Mouse (Mus musculus) heart, adult 18-20 months (tissue): ENCODE results near the gene Smarcd2. TPM values are rescaled to one million over a fixed set of nuclear protein-coding genes. Genes with fewer than 3 reads are reported as not detected.

Experiments used
- DNase-seq, 2 experiments: peaks; one replicate each; pipeline ENCODE4 v3.0.0; 2021 to 2022; ENCODE audit warnings: mixed read lengths in 1 of 2
- total RNA-seq, 2 experiments: library from RNA; stranded (reverse); gene quantifications; 2 replicates each; pipeline ENCODE4 v1.2.3; 2021

The Smarcd2 gene
- total RNA-seq, 2 experiments from 2014 or later: 12.3 to 19.0 TPM

DNA sequence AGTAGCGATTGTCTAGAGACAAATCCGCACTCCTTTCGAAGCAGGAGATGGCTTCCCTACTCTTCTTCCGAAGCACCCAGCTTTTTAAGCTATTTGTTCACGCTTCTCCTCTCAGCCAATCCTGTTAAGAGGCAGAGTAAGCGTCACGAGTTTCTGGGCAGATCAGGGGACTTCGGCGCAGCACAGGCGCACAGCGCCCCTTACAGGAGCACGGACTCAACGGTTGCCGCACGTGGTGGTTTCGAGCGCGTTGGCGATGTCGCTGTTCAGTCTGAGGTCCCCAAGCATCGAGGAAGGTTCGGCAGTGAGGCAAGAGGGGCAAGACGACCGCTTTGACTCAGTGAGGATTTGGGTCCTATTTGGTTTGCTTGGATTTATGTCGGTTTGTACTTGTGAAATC lies 3.7 kb upstream of the Smarcd2 start, which contains the start of gene Tcam1:
Gene Tcam1, plus strand, starts transcription at position 219 of the 400 bp plus-strand sequence.
- peak; percentile 92 to 96 for DNase-seq

DNA sequence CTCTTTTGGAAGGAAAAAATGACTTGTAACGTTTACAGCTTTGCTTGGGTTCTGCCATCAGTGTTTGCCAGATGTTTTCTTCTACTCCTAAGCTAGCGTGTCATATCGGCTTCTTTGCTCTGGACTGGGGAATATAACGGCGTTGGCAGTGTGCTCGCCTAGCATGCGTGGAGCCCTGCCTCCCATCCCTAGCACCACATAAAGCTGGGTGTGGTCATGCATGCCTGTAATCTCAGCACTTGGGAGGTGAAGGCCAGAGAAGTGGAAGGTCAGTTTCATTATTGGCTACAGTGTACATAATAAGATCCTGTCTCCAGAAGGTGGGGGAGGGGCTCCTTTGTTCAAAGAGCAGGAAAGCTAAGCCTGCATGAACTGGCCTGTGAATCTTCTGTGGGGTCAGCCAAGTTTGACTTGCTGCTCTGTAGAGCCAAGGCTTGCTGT lies 2.2 kb upstream of the Smarcd2 start:
- DNase-seq: no peak

DNA sequence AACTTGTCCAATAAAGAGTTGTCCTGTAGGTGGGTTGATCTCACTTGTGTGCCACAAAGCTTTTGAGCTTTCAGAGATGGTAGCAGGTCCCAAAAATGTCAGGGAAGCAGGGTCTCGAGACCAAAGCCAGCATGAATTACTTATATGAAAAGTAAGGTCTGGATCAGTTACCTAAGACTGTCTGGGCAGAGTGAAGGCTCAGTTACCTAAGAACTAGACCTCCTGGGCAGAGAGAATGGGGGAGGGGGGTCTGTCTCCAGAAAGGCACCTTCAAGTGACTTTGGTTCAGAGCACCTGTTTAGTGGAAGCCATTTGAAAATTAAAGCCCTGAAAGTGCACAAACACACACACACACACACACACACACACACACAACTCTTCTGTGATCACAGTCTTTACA lies 1.6 kb upstream of the Smarcd2 start:
- DNase-seq: no peak

DNA sequence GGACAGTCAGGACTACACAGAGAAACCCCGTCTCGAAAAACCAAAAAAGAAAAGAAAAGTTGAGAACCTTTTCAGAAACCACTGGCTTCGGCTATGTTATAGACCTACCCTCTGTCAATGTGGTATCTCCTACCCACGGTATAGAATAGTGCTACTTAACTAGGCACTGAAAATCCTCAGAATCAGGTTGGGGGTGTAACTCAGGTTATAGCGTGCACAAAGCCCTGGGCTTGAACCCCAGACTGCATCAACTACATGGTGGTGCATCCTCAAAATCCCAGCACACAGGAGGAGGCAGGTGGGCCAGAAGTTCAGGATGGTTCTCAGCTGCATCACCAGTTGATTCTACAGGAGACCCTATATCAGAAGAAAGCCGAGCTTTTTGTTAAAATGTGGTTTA lies 1.0 kb upstream of the Smarcd2 start:
- no peak for DNase-seq

DNA sequence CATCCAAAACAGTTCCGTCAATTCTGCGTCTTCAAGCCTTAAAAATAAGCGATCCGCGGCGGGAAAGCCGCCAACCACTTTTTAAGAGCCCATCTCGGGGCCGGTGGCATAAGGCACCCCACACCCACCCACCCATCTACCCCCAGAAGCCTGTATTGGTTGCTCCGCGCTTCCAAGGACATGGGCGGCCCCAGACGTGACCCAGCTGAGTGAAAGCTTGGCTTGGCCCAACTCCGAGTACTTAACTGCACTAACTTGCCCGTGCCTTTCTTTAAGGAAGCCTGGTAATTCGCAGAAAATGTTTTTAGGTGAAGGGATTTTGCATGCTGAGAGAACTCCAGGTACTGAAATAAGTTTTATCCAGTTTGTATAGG lies 526 bp upstream of the Smarcd2 start:
- no peak for DNase-seq

DNA sequence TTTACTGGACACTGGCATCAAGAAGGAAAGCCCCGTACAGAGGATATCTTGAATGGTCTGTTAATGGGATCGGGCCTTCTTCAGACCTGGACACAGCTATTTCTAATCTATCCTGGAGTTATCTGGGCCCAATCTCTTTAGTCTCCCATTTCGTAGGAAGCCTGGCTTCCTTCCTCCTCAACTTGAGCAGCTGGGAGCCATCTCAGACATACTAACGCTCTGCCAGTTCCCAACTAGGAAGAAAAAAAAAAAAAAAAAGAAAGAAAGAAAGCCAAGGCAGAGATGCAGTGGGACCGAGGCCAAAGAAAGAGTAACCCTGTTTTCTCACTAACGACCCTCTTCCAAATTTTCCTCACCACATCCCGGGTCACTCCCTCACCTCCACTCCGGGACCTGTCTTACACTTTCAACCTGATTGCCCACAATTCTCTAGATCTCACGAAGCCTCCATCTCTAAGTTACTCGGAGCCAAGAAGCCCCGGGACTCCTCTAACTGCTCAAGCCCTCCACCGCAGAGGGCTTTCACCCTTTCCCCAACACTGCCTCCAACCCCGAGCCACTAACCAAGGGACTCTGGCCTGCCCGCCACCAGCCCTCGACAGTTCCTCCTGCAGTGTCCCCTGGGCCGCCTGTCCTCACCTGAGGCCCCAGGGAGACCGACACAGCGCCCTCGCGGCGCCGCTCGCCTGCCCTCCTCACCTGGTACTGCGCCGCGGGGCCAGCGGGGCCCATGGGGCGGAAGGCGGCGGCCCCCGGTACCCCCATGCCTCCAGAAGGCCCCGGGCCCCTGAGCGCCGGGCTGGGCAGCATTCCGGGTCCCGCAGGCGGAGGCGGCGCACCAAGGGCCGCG lies 753 bp downstream of the Smarcd2 start:
- DNase-seq: peak; percentile 52 to 72

DNA sequence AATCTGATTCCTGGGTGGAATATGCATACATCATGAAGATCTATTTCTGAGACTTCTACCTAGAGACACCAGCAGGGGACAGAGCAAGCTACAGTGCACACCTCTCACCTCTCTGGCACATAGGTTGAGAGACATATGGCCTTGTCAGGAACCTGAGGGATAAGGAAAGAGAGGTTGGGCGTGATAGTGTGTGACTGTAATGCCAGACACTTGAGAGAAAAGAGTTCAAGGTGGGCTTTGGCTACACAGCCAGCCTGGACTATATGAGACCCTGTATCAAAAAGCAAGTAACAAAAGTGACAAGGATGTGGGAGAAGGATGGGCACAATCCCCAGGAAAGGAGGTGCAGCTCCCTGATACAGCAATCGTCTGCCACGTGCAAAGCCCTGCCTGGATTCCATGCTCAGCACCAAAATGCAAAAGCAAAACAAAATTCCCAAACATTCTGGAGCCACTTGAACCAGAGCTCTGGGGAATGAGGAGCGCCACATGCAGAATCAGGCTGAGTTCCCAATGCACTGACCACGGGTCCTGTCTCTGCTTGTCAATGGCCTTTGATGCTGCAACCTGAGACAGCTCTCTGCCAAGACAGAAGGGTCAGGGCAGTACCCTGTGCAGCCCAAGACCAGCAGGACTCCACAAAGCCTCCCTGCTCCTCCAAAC lies 1.5 kb downstream of the Smarcd2 start:
- DNase-seq: no peak

DNA sequence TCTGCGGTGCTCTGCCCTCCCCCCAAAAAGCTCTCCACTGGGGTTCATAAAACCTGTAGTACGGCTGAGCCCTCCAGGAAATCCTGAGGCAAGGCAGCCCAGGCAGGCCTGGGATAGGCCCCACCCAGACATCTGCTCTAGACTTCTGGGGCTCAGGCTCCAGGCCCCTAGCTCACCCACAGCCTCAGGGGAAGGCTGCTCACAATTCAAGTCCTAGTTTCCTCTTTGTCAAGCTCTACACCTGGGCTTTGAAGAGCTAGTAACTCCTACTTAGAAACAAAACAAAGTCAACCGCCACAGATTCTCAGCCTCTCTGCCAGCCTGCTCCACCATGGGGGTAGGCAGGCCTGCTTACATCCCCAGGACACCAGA lies 3.7 kb downstream of the Smarcd2 start:
- peak; percentile 50 to 54 for DNase-seq

DNA sequence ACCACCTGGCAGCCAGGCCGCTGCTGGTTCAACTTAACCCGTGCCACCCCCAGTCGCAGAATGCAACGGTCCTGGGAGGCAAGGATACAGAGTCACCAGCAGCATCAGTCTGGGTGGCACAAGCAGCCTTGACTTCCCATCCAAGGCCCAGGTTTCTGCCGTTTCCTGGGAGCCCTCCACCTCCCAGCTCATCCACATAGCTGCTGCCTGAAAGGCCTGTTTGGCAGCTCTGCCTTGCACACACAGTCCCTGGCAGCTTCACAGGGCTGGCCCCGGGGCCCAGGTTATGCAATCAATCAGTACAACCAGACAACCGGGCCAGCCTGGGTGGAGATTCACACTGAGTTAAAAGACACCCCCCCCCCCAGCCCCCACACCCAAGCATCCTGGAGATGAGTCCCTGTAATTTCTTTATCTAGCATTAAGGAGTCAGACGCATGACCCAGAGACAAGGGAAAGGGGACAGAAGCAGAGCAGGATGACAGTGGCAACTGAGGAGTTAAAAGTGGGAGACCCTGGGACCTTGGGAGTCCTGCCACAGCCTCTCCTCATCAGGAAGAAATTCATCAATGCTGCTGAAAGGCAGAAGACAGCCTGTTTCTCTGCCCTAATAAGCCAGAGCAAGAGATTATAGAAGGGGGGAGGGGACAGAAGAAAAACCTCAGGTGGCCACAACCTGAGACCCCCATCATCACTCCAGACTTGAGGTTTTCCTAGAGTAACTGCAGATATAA lies 4.3 kb downstream of the Smarcd2 start:
- peak; percentile 91 to 93 for DNase-seq

DNA sequence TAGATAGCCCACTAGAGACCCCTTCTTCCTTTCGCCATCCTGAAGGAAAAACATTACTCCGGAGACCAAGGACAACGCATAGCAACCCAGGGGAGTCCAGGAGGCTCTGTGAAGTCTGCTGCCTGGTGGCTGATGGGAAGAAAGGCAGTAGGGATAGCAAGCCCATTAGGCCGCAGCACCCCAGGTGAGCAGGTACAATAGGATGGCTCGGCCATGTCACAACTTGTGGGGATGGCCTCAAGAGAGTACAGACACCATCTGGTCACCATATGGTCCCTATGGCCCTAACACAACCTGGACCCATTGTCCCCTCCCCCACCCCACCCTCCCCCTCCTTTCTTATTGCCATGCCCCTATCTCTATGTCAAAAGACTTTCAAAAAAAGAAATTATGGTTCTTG lies 4.9 kb downstream of the Smarcd2 start:
- DNase-seq: no peak

DNA sequence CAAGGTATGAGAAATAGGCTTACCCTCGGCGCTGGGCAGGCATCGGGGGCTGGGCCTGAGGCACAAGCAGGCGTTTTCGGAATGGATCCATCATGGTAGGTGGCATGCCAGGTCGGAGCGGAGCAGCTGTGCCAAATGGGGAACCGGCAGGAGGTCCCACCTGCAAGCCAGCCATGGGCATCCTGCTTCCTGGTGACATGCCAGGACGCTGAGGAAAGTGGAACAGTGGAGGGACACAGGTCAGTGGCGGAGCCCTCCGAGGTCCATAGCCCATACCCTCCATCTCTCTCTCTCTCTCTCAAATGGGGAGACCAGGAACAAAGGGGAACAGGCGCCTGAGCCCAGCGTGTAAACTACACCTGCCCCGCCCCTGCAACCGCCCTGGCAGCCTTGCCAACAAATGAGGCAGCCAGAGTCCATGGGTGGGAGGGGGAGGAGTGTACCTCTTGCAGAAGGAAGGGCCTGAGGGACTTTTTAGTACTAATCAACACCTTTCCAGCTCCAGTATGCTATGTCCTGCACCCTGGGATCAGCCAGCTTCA lies 5.4 kb downstream of the Smarcd2 start:
- DNase-seq: peak; percentile 54

DNA sequence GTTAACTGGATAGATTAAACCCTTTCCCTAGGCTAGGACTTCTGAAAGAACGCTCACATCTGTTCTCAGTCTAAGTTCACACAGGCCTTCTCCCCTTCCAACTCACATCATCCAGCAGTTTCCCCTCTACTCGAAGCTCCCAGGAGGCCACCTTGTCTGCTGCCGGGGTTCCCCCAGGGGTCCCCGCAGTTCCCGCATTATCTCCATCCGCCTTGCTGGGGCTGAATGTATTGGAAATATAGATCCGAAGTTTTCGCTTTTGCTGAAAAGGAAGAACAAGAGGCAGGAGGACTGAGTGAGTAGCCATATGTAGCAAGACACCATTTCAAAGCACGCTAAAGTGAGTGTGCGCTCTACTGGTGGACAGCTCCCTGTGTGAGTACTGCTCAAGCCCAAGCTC lies 6.3 kb downstream of the Smarcd2 start:
- no peak for DNase-seq

DNA sequence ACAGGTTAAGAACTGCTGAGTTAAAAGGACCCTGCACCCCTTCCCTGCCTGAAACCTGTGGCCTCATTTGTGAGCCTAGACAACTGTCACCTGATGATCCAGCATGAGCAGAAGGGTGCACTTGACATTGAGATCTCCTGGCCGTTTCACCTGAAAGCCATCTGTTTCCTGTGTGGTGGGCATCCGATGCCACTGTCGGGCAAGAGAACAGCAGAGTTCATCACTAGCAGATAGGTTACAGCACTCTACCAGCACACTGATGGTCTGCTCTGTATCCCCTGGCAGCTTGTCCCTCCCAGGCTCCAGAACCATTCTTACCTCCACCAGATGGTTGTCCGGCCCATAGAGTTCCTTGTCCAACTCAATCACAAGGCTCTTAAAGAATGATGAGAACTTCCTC lies 7.2 kb downstream of the Smarcd2 start:
- DNase-seq: no peak

DNA sequence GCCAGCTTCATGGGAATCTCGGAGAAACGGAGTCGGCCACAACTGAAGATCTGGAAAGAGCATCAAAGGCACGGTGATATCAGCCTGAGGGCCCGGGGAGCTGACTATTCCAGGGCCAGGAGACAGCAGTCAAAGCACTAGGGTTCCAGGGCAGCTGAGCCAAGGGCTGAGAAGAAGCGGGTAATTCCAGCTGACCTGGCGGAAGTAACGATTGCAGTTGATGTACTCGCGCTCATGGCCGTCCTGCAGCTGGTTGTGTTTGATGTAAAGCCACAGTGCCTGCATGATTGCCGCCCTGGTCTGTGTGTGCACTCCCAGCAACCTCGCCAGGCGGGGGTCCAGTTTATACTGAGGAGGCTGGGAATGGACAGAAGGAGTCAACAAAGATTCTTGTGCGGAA lies 7.8 kb downstream of the Smarcd2 start:
- no peak for DNase-seq

DNA sequence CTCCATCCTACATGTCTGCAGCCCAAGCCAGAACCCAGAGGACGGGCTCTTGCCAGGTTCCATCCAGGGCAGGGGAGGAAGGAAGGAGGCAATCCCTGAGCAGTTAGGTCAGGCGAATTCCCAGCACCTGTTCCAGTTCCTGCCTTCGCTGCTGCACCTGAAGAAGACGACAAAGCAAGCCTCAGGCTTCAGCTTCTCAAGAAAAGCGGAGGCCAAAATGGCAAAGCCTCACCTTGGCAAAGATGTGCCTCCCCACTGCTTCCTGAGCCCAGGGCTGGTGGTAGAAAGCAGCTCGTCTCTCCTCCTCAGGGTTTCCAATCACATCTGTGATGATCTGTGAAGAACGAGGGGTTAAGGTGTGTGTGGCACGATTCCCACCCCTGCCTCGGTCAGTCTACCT lies 8.8 kb downstream of the Smarcd2 start:
- DNase-seq: no peak

DNA sequence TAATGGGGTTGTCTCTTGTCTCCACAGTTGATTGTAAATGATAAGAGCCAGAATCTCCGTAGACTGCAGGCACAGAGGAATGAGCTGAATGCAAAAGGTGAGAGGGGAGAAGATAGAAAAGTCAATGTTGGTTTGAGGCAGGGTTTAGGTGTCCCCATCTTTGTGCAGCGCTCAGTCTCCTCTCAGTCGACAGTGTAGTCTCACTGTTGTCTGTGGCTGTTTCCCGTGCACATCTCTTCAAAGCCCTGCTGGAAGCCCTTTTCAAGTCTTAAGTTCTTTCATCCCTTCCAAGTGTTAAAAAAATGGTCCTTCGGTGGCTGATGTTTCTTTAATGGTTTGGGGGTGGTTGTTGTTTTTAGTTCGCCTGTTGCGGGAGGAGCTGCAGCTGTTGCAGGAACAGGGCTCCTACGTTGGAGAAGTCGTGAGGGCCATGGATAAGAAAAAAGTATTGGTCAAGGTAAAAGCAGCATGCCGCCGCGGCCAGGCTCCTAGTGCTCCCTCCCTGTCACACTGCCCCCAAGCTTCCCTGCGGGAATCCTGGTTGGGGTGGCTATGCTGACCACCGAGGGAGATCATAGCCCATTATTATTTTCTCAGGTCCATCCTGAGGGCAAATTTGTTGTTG lies 11.8 kb downstream of the Smarcd2 start:
- no peak for DNase-seq

DNA sequence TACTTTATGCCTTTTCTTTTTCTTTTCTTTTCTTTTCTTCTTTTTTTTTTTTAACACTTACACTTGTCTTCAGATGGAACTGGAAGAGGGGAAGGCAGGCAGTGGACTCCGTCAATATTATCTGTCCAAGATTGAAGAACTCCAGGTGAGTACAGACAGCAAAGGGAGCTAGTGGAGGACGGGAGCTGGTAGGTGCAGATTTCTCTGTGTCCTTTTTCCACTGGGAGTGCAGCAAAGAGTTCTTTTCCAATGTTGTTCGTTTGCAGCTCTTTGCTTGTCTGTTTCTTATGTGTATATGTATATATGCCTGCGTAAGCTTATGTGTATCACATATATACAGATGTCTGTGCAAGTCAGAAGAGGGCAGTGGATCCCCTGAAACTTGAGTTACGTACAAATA lies 16.0 kb downstream of the Smarcd2 start:
- DNase-seq: peak in 1 of 2 experiments; percentile 47

DNA sequence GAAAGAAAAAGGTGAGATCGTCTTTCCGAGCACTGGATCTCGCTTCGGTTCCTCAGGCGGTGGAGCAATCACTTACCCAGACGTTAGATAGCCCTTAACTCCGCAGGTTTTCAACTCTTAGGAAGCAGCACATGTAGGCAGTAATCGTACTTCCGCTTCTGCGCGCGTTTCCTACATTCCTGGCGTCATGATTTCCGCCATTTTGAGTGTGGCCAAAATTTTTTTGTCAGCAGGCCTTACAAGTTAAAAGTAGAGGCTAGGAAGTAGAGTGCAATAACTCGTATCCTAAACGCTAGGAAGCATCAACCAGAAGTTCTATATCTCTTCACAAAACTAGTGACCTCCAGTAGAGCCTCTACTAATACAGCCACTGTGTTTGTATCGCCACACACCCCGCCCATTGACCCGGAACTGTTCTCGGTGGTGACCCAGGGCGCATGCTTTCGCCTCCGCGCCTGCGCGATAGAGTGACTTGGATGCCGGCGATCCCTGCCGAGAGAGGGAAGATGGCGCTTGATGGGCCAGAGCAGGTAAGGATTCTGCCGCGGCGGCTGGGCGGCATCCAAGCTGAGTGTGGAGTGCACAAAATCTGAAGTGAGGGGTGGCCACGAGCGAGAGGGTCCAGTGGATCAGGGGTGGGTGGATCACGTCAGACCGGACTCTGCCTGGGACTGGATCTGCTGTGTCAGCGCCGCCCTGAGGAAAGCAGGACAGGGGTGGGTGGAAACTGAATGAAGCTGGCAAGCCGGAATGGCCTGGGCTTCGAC lies 16.9 kb downstream of the Smarcd2 start, which contains the start of the genes Ftsj3 and Psmc5:
Gene Ftsj3, minus strand, starts transcription at position 395 of the 767 bp plus-strand sequence.
Gene Psmc5, plus strand, starts transcription at position 470 of the 767 bp plus-strand sequence.
- DNase-seq: peak; percentile 97 to 100

DNA sequence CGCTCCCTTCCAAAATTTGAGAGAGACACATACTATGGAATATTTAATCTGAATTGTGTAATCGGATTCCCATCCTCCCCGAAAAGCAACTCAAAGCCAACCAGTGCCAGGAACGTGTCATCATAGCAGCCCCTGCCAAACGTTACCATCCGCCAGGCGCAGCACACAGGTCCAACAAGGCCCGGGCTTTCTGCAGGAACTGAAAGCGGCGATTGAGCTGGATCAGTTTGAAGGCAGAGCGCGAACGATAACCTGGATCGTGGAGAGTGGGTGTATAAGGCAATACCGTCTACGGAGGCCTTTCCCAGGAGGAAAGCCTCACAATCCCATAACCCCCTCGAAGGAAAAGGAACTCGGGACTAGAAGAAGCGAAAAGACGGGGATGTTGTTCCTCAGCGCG lies 17.6 kb downstream of the Smarcd2 start:
- no peak for DNase-seq

DNA sequence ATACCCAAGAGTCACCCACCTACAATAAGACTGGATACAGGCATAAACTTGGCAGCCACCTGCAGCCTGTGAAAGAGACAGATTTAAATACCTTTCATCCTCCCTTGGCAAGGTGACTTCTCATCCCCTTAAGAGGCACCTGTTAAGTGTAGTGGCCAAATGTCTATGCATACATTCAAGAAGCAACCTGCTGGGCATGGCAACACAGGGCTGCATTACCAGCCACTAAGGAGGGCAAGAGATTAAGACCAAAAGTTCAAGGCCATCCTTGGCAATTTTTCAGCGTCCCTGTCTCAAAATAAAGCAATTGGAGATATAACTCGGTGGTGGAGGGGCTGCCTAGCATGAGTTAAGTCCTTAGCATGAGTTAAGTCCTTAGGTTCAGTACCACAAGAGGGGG lies 18.0 kb downstream of the Smarcd2 start:
- no peak for DNase-seq

DNA sequence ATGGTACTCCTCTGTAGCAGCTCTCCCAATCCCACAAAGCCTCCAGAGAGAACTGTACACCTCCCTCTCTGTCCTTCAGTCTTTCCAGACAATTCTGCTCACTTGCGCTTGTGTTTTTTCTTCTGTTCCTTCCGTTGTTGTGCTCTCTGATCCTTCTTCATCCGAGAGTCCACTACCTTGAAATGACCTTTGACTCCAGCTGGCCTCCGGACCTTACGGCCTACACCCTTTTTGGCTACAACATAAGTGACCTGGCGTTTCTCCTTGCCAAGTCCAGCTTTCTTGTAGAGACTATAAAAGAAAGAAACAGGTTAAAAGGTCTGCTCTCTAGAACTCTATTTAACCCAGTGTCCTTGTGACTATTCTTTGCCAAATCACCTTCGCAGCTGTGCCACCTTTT lies 23.4 kb downstream of the Smarcd2 start:
- no peak for DNase-seq
